Mouse (Mus musculus) heart, postnatal 0 days (tissue): ENCODE data around the gene Syngr1. TPM values are rescaled to one million over a fixed set of nuclear protein-coding genes. Genes with fewer than 3 reads are reported as not detected.

ENCODE experiments used
- ATAC-seq: fragments of 200-750 bp; cut with Nextera tagmentation; 2 replicates; pipeline ENCODE4 v1.8.0; 2017; ENCODE audit warnings: low read depth, moderate number of reproducible peaks, moderate library complexity; ENCODE audit not compliant: insufficient read depth
- DNase-seq: peaks from one replicate; pipeline ENCODE4 v3.0.0-alpha.2; 2016; ENCODE audit warnings: low spot score
- H3K27ac ChIP-seq: fragments of 300-500 bp; sonication (generic); 2 replicates; pipeline ENCODE4 v1.5.1; 2014; ENCODE audit warnings: low read depth, mild to moderate bottlenecking
- H3K27me3 ChIP-seq: fragments of 300-500 bp; sonication (generic); 2 replicates; pipeline ENCODE4 v1.6.1; 2014; ENCODE audit warnings: low read length, mixed read lengths; ENCODE audit not compliant: control insufficient read depth, insufficient read depth
- H3K36me3 ChIP-seq: fragments of 300-500 bp; sonication (generic); replicated peaks from 2 replicates; pipeline ENCODE4 v1.6.1; 2014; ENCODE audit warnings: low read length, mixed read lengths; ENCODE audit not compliant: control insufficient read depth, insufficient read depth
- H3K4me1 ChIP-seq: fragments of 300-500 bp; sonication (generic); 2 replicates; pipeline ENCODE4 v1.6.1; 2014; ENCODE audit warnings: antibody characterized with exemption; ENCODE audit not compliant: control insufficient read depth, insufficient read depth
- H3K4me2 ChIP-seq: fragments of 300-500 bp; sonication (generic); 2 replicates; pipeline ENCODE4 v1.6.1; 2014; ENCODE audit warnings: low read depth, mild to moderate bottlenecking, low read length, moderate library complexity
- H3K4me3 ChIP-seq: fragments of 300-500 bp; sonication (generic); 2 replicates; pipeline ENCODE4 v1.5.1; 2014; ENCODE audit warnings: low read depth, low read length
- H3K9ac ChIP-seq: fragments of 300-500 bp; sonication (generic); replicated peaks from 2 replicates; pipeline ENCODE4 v1.6.1; 2014; ENCODE audit warnings: low read depth, low read length, mixed read lengths
- H3K9me3 ChIP-seq: fragments of 300-500 bp; sonication (generic); replicated peaks from 2 replicates; pipeline ENCODE4 v1.6.1; 2016; ENCODE audit warnings: low read length; ENCODE audit not compliant: control insufficient read depth
- CTCF ChIP-seq: IDR thresholded peaks from 2 replicates; pipeline ENCODE4 v1.5.1; 2016; ENCODE audit warnings: antibody characterized with exemption, control low read depth, low read depth
- EP300 ChIP-seq: IDR thresholded peaks from 2 replicates; pipeline ENCODE4 v1.6.1; 2016; ENCODE audit warnings: antibody characterized with exemption, low read depth
- WGBS: fragments of 180-500 bp; shearing (Covaris S2); extraction: QIAGEN DNeasy Blood & Tissue Kit; methylation state at CpG from one replicate; pipeline ENCODE4 v1.1.7; 2014; 5-methylcytosine and 5-hydroxymethylcytosine counted together
- polyA plus RNA-seq: library from polyadenylated mRNA; unstranded; fragments of >200 nt; fragmentation: Nextera tagmentation; extraction: Ambion mirVana; gene quantifications from 2 replicates; pipeline ENCODE4 v1.2.1, GENCODE M21; 2015
- total RNA-seq: library from RNA; depleted of rRNA; stranded (reverse); fragments of >200 nt; gene quantifications from 2 replicates; pipeline ENCODE4 v1.2.3, GENCODE M21; 2014; ENCODE audit warnings: low replicate concordance

The Syngr1 gene
- total and polyA plus RNA-seq, 2 experiments from 2014 or later = 140 to 144 TPM

GRCm38 (mm10) chr15:80158001-80158706, 67.0 kb downstream of the Syngr1 start:
- Histone ChIP-seq H3K4me1 (no peaks in the 10 kb centered on the region), H3K9ac (no peak overlapping the region), H3K27me3 (no peaks in the 10 kb centered on the region), H3K4me2 (no peak overlapping the region), H3K9me3 (no peaks in the 10 kb centered on the region), H3K27ac (no peak overlapping the region), H3K4me3 (no peak overlapping the region), H3K36me3 (peaks cover 90% of the 10 kb centered on the region)
- TF ChIP-seq EP300 (no peak), CTCF (no peak)
- ATAC-seq = no peak
- 73% methylated on average over 5 of the region's 5 CpGs for WGBS
- no peak for DNase-seq

- no peak overlapping the region for H3K27ac ChIP-seq
- no peak for TF ChIP-seq CTCF
- no peak for TF ChIP-seq EP300
- no peaks in the 10 kb centered on the region for H3K4me1 ChIP-seq
- H3K36me3 ChIP-seq = peaks cover 84% of the 10 kb centered on the region
- H3K27me3 ChIP-seq = no peaks in the 10 kb centered on the region
- DNase-seq (no peak), ATAC-seq (no peak)
- H3K4me3 ChIP-seq = no peak overlapping the region
- 58% methylated on average over 4 of the region's 4 CpGs for WGBS
- H3K9me3 ChIP-seq = no peaks in the 10 kb centered on the region
- no peak overlapping the region for H3K9ac ChIP-seq
- no peak overlapping the region for H3K4me2 ChIP-seq
Measured at GRCm38 (mm10) chr15:80158707-80159090, 67.6 kb downstream of the Syngr1 start.

DNA sequence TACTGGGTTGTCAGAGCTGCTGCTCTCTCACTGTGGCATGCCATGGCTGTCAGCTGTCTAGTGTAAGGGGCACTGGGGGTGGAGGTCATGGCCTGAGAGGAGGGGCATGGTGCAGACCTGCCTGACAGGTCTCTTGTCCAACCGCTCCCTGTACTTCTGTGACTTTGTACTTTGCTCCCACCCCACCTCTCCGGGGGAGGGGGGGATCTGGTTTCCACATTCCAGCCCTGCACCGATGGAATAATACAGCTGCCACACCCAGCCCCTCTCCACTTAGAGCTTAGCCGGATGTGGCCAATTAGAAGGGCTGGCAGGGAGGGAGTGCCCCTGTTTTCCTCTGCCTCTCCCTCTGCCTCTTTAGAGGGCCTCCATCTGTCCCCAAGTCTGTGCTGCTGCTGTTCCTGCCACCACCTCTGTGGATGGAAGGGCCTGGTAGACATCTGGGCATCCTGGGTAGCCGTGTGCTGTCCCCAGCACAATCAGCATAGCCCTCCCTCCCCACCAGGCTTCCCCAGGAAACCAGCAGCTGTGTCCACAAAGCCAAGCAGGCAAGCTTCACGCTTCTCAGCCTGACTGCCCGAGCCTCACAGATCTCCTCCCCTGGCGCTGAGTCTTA, 68.3 kb downstream of the Syngr1 start:
- Histone ChIP-seq H3K27me3 (no peaks in the 10 kb centered on the region), H3K9me3 (no peaks in the 10 kb centered on the region), H3K4me3 (no peak overlapping the region), H3K4me1 (no peaks in the 10 kb centered on the region), H3K4me2 (no peak overlapping the region), H3K36me3 (peaks cover 77% of the 10 kb centered on the region), H3K27ac (no peak overlapping the region), H3K9ac (no peak overlapping the region)
- DNase-seq (no peak), ATAC-seq (peak; percentile 21; the same call in 1 of the 2 replicates)
- no peak for TF ChIP-seq EP300
- TF ChIP-seq CTCF = no peak
- WGBS = 49% methylated on average over 8 of the region's 8 CpGs

- Histone ChIP-seq H3K27me3 (no peaks in the 10 kb centered on the region), H3K9me3 (no peaks in the 10 kb centered on the region), H3K4me2 (no peak overlapping the region), H3K4me1 (no peaks in the 10 kb centered on the region), H3K36me3 (peaks cover 70% of the 10 kb centered on the region), H3K4me3 (no peak overlapping the region), H3K9ac (no peak overlapping the region), H3K27ac (no peak overlapping the region)
- DNase-seq = no peak
- no peak for ATAC-seq
- WGBS = 86% methylated on average over 13 of the region's 13 CpGs
- no peak for TF ChIP-seq EP300
- no peak for TF ChIP-seq CTCF
Measured at GRCm38 (mm10) chr15:80160223-80160622, 69.1 kb downstream of the Syngr1 start.

DNA sequence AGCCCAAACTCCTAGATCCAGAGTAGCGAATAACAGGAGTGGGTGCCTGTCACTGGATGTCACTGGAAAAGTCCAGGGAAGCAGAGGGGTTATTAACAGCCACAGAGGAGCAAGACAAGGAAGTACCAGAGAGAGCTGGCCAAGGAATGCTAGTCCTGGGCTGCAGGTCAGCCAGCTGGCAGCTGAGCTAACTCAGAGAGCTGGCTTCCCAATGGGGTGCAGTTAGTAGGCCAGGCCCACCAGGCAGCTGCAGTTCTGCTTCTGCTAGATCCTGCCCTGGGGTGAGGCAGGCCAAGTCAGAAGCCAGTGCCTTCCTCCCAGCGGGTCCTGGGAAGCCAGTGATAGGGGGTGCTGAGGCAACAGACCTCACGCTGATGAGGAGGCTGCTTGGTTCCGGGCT, 69.6 kb downstream of the Syngr1 start:
- H3K27ac ChIP-seq = no peak overlapping the region
- H3K36me3 ChIP-seq = peaks cover 65% of the 10 kb centered on the region
- no peaks in the 10 kb centered on the region for H3K27me3 ChIP-seq
- no peak for TF ChIP-seq EP300
- TF ChIP-seq CTCF = no peak
- H3K4me3 ChIP-seq = no peak overlapping the region
- H3K9ac ChIP-seq = no peak overlapping the region
- H3K4me2 ChIP-seq = no peak overlapping the region
- ATAC-seq = no peak
- no peaks in the 10 kb centered on the region for H3K9me3 ChIP-seq
- DNase-seq = no peak
- H3K4me1 ChIP-seq = no peaks in the 10 kb centered on the region
- WGBS = 88% methylated on average over 4 of the region's 4 CpGs
